Mouse (Mus musculus) limb, embryonic 11.5 days (tissue): Measurements from ENCODE around the gene Pou2f2. TPM values are rescaled to one million over a fixed set of nuclear protein-coding genes. Genes with fewer than 3 reads are reported as not detected.

Source experiments
- ATAC-seq: fragments of 200-750 bp; cut with Nextera tagmentation; 2 replicates; pipeline ENCODE4 v1.8.0; 2017; ENCODE audit warnings: low read depth; ENCODE audit not compliant: insufficient number of reproducible peaks, low FRiP score, low TSS enrichment
- DNase-seq: peaks from one replicate; pipeline ENCODE4 v3.0.0-alpha.2; 2015; ENCODE audit warnings: low spot score
- H3K27ac ChIP-seq: fragments of 300-500 bp; sonication (generic); replicated peaks from 2 replicates; pipeline ENCODE4 v1.5.1; 2014; ENCODE audit warnings: low read depth, mild to moderate bottlenecking, low read length
- H3K27me3 ChIP-seq: fragments of 300-500 bp; sonication (generic); 2 replicates; pipeline ENCODE4 v1.6.1; 2014; ENCODE audit warnings: mild to moderate bottlenecking, low read length, mixed read lengths; ENCODE audit not compliant: control insufficient read depth, insufficient read depth
- H3K36me3 ChIP-seq: fragments of 300-500 bp; sonication (generic); 2 replicates; pipeline ENCODE4 v1.6.1; 2014; ENCODE audit warnings: mild to moderate bottlenecking, low read length, moderate library complexity, mixed read lengths; ENCODE audit not compliant: control insufficient read depth, insufficient read depth
- H3K4me1 ChIP-seq: fragments of 300-500 bp; sonication (generic); 2 replicates; pipeline ENCODE4 v1.6.1; 2014; ENCODE audit warnings: low read length, mixed read lengths; ENCODE audit not compliant: control insufficient read depth, insufficient read depth
- H3K4me2 ChIP-seq: fragments of 300-500 bp; sonication (generic); 2 replicates; pipeline ENCODE4 v1.6.1; 2014; ENCODE audit warnings: low read depth, mild to moderate bottlenecking, moderate library complexity; ENCODE audit not compliant: severe bottlenecking
- H3K4me3 ChIP-seq: fragments of 300-500 bp; sonication (generic); 2 replicates; pipeline ENCODE4 v1.5.1; 2014; ENCODE audit warnings: low read depth, low read length
- H3K9ac ChIP-seq: fragments of 300-500 bp; sonication (generic); 2 replicates; pipeline ENCODE4 v1.6.1; 2014; ENCODE audit warnings: mild to moderate bottlenecking, low read length
- H3K9me3 ChIP-seq: fragments of 300-500 bp; sonication (generic); 2 replicates; pipeline ENCODE4 v1.6.1; 2016; ENCODE audit warnings: low read length; ENCODE audit not compliant: control insufficient read depth
- WGBS: fragments of 180-500 bp; shearing (Covaris S2); extraction: QIAGEN DNeasy Blood & Tissue Kit; methylation state at CpG from one replicate; pipeline ENCODE4 v1.1.7; 2014; 5-methylcytosine and 5-hydroxymethylcytosine counted together
- polyA plus RNA-seq: library from polyadenylated mRNA; unstranded; fragments of >200 nt; fragmentation: Nextera tagmentation; extraction: Ambion mirVana; gene quantifications from 2 replicates; pipeline ENCODE4 v1.2.1, GENCODE M21; 2014

The Pou2f2 gene
- polyA plus RNA-seq, 1 experiment from 2014 or later: 3.9 TPM

GRCm38 (mm10) chr7:25205355-25206093, 26.0 kb upstream of the Pou2f2 start:
- ATAC-seq: no peak
- Histone ChIP-seq H3K4me3 (no peak overlapping the region), H3K36me3 (peaks cover 5% of the 10 kb centered on the region; the same call in 1 of the 2 replicates), H3K9ac (no peak overlapping the region), H3K4me2 (no peak overlapping the region), H3K27me3 (no peaks in the 10 kb centered on the region), H3K9me3 (no peaks in the 10 kb centered on the region), H3K27ac (no peak overlapping the region), H3K4me1 (no peaks in the 10 kb centered on the region)
- 82% methylated on average over 16 of the region's 16 CpGs for WGBS
- no peak for DNase-seq

DNA sequence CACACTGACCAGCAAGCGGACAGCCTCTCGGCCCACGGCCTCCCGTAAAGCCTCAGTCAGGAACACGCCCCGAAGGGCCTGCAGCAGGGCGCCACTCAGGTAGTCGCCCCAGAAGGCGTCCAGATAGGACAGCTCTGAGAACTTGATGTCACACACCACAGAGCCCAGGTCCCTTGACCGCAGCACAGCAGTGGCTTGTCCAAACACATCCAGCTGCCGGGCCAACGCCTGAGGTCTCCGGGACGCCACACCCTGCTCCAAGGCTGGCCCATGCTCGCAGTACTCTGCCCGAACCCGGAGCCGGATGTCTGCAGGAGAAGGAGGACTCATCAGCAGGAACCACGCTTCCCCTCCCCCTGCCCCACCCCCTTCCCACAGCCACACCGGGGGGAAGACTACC, 24.1 kb upstream of the Pou2f2 start:
- WGBS: 87% methylated on average over 16 of the region's 20 CpGs
- no peak overlapping the region for H3K9ac ChIP-seq
- no peak for DNase-seq
- no peaks in the 10 kb centered on the region for H3K9me3 ChIP-seq
- no peak overlapping the region for H3K4me3 ChIP-seq
- H3K36me3 ChIP-seq: 0 out of 2 replicates have a peak, but pooled peaks cover 5% of the 10 kb centered on the region
- no peak overlapping the region for H3K4me2 ChIP-seq
- ATAC-seq: no peak
- H3K27me3 ChIP-seq: no peaks in the 10 kb centered on the region
- no peak overlapping the region for H3K27ac ChIP-seq
- H3K4me1 ChIP-seq: no peaks in the 10 kb centered on the region

DNA sequence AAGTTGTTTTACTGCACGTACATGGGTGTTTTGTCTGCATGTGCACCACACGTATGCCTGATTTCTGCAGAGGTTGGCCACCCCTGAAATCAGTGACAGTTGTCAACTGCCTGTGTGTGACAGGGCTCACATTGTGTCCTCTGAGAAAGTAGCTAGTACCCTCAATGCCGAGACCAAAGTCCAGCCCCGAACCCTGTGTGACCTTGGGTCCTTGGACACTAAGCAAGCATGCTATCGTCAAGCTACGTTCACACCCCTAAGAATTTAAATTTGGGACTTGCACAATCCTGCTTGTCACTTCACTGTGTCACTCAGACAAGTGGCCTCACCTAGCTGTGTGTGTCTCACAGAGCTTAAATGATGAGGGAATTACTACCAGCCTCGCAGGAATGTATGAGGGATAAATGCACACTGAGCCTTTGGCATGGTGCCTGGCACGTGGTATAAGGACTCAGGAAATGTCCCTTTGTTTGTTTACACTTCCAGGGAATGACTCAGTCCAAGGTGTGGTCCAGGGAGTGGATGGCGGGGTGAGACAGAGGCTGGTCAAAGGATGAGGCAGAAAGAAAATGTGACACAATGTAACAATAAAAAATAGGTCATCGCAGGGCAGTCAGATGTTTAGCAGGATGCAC, 18.0 kb upstream of the Pou2f2 start:
- Histone ChIP-seq H3K9me3 (no peaks in the 10 kb centered on the region), H3K4me2 (no peak overlapping the region), H3K4me3 (no peak overlapping the region), H3K9ac (no peak overlapping the region), H3K4me1 (no peaks in the 10 kb centered on the region), H3K27me3 (no peaks in the 10 kb centered on the region), H3K27ac (no peak overlapping the region), H3K36me3 (no peaks in the 10 kb centered on the region)
- WGBS: 75% methylated on average over 10 of the region's 10 CpGs
- no peak for DNase-seq
- no peak for ATAC-seq

- no peak overlapping the region for H3K27ac ChIP-seq
- no peak overlapping the region for H3K4me3 ChIP-seq
- no peak overlapping the region for H3K9ac ChIP-seq
- H3K36me3 ChIP-seq: no peaks in the 10 kb centered on the region
- 84% methylated on average over 9 of the region's 9 CpGs for WGBS
- ATAC-seq: no peak
- no peaks in the 10 kb centered on the region for H3K9me3 ChIP-seq
- no peaks in the 10 kb centered on the region for H3K27me3 ChIP-seq
- no peak for DNase-seq
- no peak overlapping the region for H3K4me2 ChIP-seq
- H3K4me1 ChIP-seq: no peaks in the 10 kb centered on the region
Observed at GRCm38 (mm10) chr7:25196107-25196506, 16.6 kb upstream of the Pou2f2 start.

DNA sequence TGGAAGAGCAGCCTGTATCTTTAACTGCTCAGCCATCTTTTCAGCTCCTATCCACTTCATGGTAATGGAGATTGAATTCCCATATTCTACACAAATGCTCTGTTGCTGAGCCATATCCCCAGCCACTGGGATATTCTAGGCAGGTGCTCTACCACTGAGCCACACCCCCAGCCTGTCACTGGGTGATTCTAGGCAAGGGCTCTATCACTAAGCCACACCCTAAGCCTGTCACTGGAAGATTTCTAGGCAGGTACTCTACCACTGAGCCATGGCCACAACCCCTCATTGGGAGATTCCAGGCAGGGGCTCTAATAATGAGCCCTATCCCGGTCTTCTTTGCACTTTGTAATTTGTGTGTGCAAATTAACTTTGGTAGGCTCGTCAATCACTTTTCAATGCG, 15.6 kb upstream of the Pou2f2 start:
- Histone ChIP-seq H3K27ac (no peak overlapping the region), H3K36me3 (no peaks in the 10 kb centered on the region), H3K9ac (no peak overlapping the region), H3K4me2 (no peak overlapping the region), H3K4me1 (no peaks in the 10 kb centered on the region), H3K9me3 (no peaks in the 10 kb centered on the region), H3K4me3 (no peak overlapping the region), H3K27me3 (no peaks in the 10 kb centered on the region)
- no peak for ATAC-seq
- DNase-seq: no peak
- WGBS: 67% methylated on average over 3 of the region's 3 CpGs

DNA sequence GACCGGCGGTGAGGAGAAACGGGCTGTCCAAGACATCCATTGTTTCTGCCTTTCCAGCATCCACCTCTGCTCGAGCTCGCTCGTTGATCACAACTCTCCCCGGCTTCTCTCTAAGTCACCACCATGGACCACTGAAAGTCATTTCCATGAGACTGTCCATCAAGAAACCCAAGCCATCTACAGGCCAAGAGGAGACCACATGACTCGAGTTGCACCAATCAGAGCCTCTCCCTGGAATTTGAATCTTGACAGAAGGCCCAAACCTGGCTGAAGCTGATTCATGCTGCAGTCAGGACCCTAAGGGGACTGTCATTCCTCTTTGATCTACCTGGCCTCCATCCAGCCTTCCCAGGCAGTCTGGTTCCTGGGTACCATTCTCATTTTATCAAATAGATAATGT, 12.6 kb upstream of the Pou2f2 start:
- 77% methylated on average over 8 of the region's 8 CpGs for WGBS
- H3K4me3 ChIP-seq: no peak overlapping the region
- DNase-seq: no peak
- H3K4me2 ChIP-seq: no peak overlapping the region
- H3K4me1 ChIP-seq: no peaks in the 10 kb centered on the region
- no peaks in the 10 kb centered on the region for H3K9me3 ChIP-seq
- H3K27me3 ChIP-seq: no peaks in the 10 kb centered on the region
- no peak overlapping the region for H3K9ac ChIP-seq
- no peaks in the 10 kb centered on the region for H3K36me3 ChIP-seq
- no peak for ATAC-seq
- no peak overlapping the region for H3K27ac ChIP-seq

- no peak overlapping the region for H3K4me2 ChIP-seq
- no peaks in the 10 kb centered on the region for H3K4me1 ChIP-seq
- H3K36me3 ChIP-seq: no peaks in the 10 kb centered on the region
- H3K27ac ChIP-seq: no peak overlapping the region
- H3K9me3 ChIP-seq: no peaks in the 10 kb centered on the region
- 89% methylated on average over 11 of the region's 11 CpGs for WGBS
- no peak for ATAC-seq
- no peak overlapping the region for H3K4me3 ChIP-seq
- H3K27me3 ChIP-seq: no peaks in the 10 kb centered on the region
- H3K9ac ChIP-seq: no peak overlapping the region
- no peak for DNase-seq
Observed at GRCm38 (mm10) chr7:25190806-25191205, 11.3 kb upstream of the Pou2f2 start.

DNA sequence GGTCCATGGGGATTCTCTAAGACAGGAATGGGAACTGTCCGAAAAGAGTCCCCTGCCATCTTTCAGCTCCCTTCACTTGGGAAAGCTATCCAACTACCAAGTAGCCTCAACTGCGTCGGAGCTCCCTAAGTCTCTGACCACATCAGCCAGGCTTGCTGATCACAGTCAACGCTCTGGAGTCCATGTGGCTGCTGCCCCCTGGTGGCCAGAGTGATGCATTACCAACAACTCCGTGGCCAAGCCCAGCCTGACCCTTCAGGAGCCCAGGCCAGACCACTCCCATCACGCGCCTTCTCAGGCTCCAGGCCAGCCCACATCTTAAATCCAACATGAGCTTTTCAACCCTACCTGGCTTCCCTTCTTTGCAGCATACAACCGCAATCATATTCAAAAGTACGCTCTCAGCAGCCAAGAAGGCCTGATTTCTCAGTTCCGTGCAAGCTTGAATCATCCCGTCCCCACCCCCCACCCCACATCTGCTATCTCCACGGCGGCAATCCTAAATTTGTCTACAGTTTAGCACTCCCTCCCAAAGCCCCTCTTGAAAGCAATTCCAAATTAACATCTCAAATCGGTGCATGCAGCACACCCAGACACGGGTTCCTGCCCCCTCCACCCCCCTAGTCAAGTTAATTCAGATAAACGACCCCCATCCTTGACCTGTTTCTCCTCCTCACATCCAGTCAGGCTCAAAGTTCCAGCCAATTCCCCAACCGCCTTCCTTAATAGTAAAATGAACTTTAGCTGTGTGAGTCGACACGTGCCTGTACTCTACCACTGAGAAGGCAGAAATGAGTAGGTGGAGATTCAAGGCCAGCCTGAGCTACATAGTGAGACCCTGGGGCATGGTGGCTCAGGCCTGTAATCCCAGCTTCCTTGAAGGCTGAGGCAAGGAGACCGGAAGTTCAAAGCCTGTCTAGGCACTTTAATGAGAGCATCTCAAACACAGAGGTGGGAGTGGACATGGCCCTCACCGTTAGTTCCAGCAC, 8.4 kb upstream of the Pou2f2 start:
- Histone ChIP-seq H3K9ac (no peak overlapping the region), H3K36me3 (no peaks in the 10 kb centered on the region), H3K27ac (no peak overlapping the region), H3K4me1 (no peaks in the 10 kb centered on the region), H3K4me3 (no peak overlapping the region), H3K9me3 (no peaks in the 10 kb centered on the region), H3K27me3 (peaks cover 7% of the 10 kb centered on the region; the same call in 1 of the 2 replicates), H3K4me2 (no peak overlapping the region)
- ATAC-seq (peak; percentile 80), DNase-seq (peak; percentile 97)
- 23% methylated on average over 21 of the region's 21 CpGs for WGBS
